Mouse (Mus musculus) embryonic facial prominence, embryonic 13.5 days (tissue): ENCODE measurements at regions not wholly inside any gene's neighbourhood (a gene's known extent, or its start where the extent isn't known, plus 50 kb on each side); places are given as distances from the start of the nearest gene placed in this dataset. TPM values are rescaled to one million over a fixed set of nuclear protein-coding genes. Genes with fewer than 3 reads are reported as not detected.

Experiments
- microRNA-seq: library from miRNA; unstranded; fragments of <30 nt; microRNA quantifications from one replicate; pipeline ENCODE4, GENCODE M21; 2016

Small RNA genes lying in the stretch of these regions (microRNA-seq; reads per million reads assigned to microRNA genes)
- not detected for gene Mir5118
